Mouse (Mus musculus) myocyte (in vitro differentiated cells): Measurements from ENCODE around the gene Rpp25.

Source experiments
- MAX ChIP-seq: IDR thresholded peaks from one replicate; pipeline ENCODE4 v1.6.1; 2011; ENCODE audit warnings: low read depth, mild to moderate bottlenecking, control low read depth
- MYOD1 ChIP-seq, 3 experiments: IDR thresholded peaks; one replicate each; pipeline ENCODE4 v1.6.1; 2011; ENCODE audit warnings: control low read depth in 2 of 3, low read depth in 2 of 3, mild to moderate bottlenecking in 2 of 3, moderate library complexity in 1 of 3; ENCODE audit not compliant: insufficient read length in 2 of 3, control insufficient read depth in 1 of 3
- POLR2A ChIP-seq: IDR thresholded peaks from one replicate; pipeline ENCODE4 v1.6.1; 2011; ENCODE audit warnings: low read depth, mild to moderate bottlenecking, control low read depth, moderate library complexity; ENCODE audit not compliant: insufficient read length
- SRF ChIP-seq: IDR thresholded peaks from one replicate; pipeline ENCODE4 v1.6.1; 2011; ENCODE audit warnings: low read depth; ENCODE audit not compliant: control insufficient read depth, insufficient read length
- TCF12 ChIP-seq: IDR thresholded peaks from one replicate; pipeline ENCODE4 v1.6.1; 2011; ENCODE audit warnings: mild to moderate bottlenecking, control low read depth; ENCODE audit not compliant: poor library complexity, insufficient read depth, severe bottlenecking

GRCm38 (mm10) chr9:57547869-57548268 lies 44.0 kb downstream of the Rpp25 start:
- no peak for TF ChIP-seq TCF12
- TF ChIP-seq MYOD1 (IDR thresholded peaks at IDR 0.05; ENCODE audit: control insufficient read depth in 1 of 3, insufficient read length in 2 of 3, low read depth in 2 of 3) = no peak
- TF ChIP-seq POLR2A = no peak
- TF ChIP-seq MAX = no peak
- no peak for TF ChIP-seq SRF
